Mouse (Mus musculus) erythroblast, embryonic 14.5 days (primary cell): ENCODE measurements around the gene Dennd1a. TPM values are rescaled to one million over a fixed set of nuclear protein-coding genes. Genes with fewer than 3 reads are reported as not detected.

Experiments
- H3K27me3 ChIP-seq: 2 replicates; pipeline ENCODE4 v1.6.1; 2012; ENCODE audit warnings: inconsistent platforms; ENCODE audit not compliant: control insufficient read depth
- H3K36me3 ChIP-seq: 2 replicates; pipeline ENCODE4 v1.6.1; 2012; ENCODE audit warnings: mild to moderate bottlenecking, inconsistent platforms; ENCODE audit not compliant: control insufficient read depth
- H3K4me1 ChIP-seq: 2 replicates; pipeline ENCODE4 v1.6.1; 2012; ENCODE audit warnings: inconsistent platforms; ENCODE audit not compliant: control insufficient read depth
- H3K4me3 ChIP-seq: replicated peaks from 2 replicates; pipeline ENCODE3; 2012; ENCODE audit warnings: moderate library complexity, mild to moderate bottlenecking, inconsistent platforms
- H3K9me3 ChIP-seq: 2 replicates; pipeline ENCODE4 v1.6.1; 2012; ENCODE audit warnings: low read length, inconsistent platforms, mixed read lengths; ENCODE audit not compliant: control insufficient read depth
- GATA1 ChIP-seq: IDR thresholded peaks from 2 replicates; pipeline ENCODE4 v1.6.1; 2012; ENCODE audit warnings: low read length, inconsistent platforms, mixed read lengths
- TAL1 ChIP-seq: IDR thresholded peaks from 3 replicates; pipeline ENCODE4 v1.6.1; 2012; ENCODE audit warnings: low read length, inconsistent platforms, mixed read lengths
- polyA plus RNA-seq: library from polyadenylated mRNA; stranded (reverse); fragments of >175 nt; gene quantifications from 2 replicates; pipeline ENCODE4 v1.2.3, GENCODE M21; 2012

Dennd1a gene
- polyA plus RNA-seq, 1 experiment, result 10.7 TPM

DNA sequence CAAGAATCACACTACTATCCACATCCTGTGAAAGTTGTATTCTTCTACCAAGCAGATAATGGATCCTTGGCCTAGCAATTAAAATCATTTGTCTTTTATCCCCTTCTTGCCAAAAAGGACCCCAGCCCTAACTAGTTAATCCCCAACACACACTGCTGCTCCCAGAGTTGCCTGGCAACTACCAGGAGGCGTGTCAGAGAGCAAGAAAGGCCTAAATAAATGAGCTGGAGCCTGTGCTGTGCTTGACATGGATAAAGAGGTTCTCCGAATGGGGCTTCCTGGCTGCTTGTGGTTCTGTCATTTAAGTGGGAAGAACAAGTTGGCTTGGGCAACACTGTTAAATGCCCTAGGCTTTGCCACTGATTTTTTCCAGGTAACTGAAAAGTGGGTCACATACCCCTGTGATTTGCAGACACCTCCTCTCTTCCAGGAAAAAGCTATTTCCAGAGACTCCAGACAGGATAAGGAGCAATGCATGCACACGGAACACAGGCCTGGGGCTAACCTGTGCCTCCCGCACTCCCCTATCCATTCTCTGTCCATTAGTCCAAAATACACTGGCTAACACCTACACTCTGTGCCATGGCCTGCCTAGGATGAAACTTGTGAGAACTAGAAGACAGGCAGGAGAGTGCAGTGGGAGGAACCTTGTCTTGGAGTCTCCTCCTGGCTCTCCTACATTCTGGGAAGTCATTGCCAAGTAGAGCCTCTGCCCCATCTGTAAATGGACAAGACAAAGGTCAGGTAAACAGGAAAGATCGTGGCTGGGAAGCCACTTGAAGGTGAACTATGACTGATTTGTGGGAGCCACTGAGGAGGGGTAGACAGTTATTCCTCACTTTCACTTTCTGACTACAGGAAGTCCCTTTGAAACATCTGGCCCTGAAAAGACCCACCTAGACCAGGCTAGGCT lies 355.9 kb downstream of the Dennd1a start:
- no peak overlapping the region for H3K4me3 ChIP-seq
- H3K36me3 ChIP-seq, result peaks cover 23% of the 10 kb centered on the region

DNA sequence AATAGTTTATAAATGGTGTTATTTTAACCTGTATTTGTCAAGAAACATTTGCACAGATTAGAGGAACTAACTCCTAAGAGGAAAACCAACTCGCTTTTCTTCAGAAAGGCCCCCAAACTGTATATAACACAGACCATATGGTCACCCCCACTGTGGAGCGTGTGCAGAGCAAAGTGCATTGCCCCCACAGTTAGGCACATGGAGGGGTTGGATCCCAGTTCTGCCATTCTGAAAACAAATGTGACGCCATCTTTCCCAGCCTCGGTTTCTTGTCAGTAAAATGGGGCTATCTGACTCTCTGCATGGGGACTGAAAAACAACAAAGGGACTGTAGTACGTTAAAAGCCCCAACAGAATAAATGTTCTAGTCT lies 361.1 kb downstream of the Dennd1a start:
- TF ChIP-seq GATA1 (no peak), TAL1 (no peak)
- peaks cover 3% of the 10 kb centered on the region; the same call in 1 of the 2 replicates for H3K36me3 ChIP-seq
- no peaks in the 10 kb centered on the region for H3K4me1 ChIP-seq
- no peaks in the 10 kb centered on the region for H3K27me3 ChIP-seq
- no peaks in the 10 kb centered on the region for H3K9me3 ChIP-seq
- H3K4me3 ChIP-seq, result no peak overlapping the region

More for the DNA sequence above, 355.9 kb downstream of the Dennd1a start:
- no peaks in the 10 kb centered on the region for H3K9me3 ChIP-seq
- TF ChIP-seq GATA1, result no peak
- no peak for TF ChIP-seq TAL1
- no peaks in the 10 kb centered on the region for H3K4me1 ChIP-seq
- H3K27me3 ChIP-seq, result no peaks in the 10 kb centered on the region

DNA sequence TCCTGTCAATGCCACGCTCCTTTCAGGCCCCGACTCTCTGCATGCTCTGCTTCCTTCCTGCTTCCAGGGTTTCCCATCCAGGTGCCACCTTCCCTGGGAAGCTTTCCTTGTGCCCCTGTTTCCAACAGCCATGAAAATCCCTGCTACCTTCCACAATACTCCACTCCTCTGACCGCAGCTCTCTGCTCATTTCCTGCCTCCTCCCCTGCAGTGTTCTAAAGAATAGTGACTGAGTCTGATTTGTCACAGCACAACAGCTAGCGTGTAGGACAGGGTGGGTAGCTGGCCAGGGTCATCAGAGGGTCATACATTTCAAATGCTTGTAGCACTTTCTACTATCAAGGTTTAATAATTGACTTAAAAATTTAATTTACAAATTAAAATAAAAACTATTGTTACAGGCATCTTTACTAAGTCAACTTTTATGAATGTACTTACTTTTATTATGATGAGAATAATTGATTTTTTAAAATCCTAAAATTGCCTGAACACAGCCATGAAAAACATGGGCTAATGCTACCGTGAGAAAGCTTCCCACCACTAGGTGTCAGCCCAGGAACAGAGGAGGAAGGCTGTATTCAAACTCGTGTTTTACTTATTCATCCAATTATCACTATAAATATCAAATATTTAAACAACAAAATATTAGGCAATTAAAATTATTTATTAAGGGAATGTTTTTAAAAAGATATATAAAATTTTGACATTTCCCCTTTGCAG lies 361.6 kb downstream of the Dennd1a start:
- Histone ChIP-seq H3K27me3 (no peaks in the 10 kb centered on the region), H3K36me3 (peaks cover 2% of the 10 kb centered on the region; the same call in 1 of the 2 replicates), H3K4me3 (no peak overlapping the region)

DNA sequence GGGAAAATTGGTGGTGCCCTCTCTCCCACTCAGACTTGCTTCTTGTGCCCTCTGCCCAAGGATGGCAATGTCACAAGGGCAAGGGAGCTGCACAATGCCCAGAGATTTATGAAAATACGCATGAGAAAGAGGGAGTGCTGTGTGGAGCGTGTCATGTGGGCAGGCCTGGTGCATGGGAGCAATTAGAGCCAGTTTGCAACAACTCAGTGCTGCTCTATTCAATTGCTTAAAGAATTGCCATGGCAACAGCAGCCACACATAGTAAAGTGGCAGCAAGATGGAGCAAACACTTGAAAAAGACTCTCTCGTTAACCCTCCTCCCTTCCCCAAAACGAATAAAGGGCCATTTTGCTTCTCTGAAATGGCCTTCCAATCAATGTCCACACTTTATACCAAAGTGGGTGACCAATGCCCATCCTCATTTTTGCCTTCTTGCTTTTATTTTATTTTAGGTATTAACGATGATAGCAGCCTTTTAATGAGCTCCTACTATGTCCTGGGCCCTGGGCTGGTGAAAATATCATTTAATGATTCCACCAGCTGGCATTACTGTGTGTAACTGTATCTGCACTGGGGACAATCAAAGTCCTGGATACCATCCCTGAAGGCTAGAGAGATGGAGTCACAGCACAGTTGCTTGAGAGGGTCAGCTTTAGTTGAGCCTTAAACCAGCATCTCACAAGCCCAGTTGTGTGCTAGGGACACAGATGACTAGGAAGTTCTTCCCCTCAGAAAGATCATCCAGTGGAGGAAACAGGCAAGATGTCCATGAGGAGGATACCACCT lies 378.3 kb downstream of the Dennd1a start:
- no peaks in the 10 kb centered on the region for H3K27me3 ChIP-seq
- H3K4me3 ChIP-seq, result no peak overlapping the region
- H3K36me3 ChIP-seq, result no peaks in the 10 kb centered on the region
- no peaks in the 10 kb centered on the region for H3K4me1 ChIP-seq
- TF ChIP-seq TAL1 (no peak), GATA1 (no peak)
- H3K9me3 ChIP-seq, result no peaks in the 10 kb centered on the region

More for the DNA sequence above, 361.6 kb downstream of the Dennd1a start:
- H3K9me3 ChIP-seq, result no peaks in the 10 kb centered on the region
- TF ChIP-seq GATA1 (no peak), TAL1 (no peak)
- no peaks in the 10 kb centered on the region for H3K4me1 ChIP-seq

DNA sequence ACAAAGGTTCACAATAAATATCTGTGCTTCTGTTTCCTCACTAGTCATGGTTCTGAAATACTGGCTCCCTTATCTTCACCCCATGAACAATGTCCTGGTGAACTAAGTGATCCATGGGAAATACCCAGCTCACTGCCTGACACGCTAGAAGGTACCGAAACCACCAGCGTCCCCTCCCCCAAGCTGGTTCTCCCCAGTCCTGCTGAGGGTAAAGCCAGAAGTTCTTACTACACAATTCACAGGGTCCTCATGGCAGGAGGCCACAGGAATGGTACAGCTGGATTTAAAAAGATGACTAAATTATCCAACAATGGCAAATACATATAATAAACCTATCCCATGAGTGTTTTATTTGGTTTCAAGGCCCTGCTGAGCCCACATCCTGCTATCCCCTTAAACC lies 378.9 kb downstream of the Dennd1a start:
- no peaks in the 10 kb centered on the region for H3K36me3 ChIP-seq
- no peaks in the 10 kb centered on the region for H3K27me3 ChIP-seq
- H3K4me3 ChIP-seq, result no peak overlapping the region
- TF ChIP-seq TAL1 (no peak), GATA1 (no peak)
- H3K4me1 ChIP-seq, result no peaks in the 10 kb centered on the region
- no peaks in the 10 kb centered on the region for H3K9me3 ChIP-seq

DNA sequence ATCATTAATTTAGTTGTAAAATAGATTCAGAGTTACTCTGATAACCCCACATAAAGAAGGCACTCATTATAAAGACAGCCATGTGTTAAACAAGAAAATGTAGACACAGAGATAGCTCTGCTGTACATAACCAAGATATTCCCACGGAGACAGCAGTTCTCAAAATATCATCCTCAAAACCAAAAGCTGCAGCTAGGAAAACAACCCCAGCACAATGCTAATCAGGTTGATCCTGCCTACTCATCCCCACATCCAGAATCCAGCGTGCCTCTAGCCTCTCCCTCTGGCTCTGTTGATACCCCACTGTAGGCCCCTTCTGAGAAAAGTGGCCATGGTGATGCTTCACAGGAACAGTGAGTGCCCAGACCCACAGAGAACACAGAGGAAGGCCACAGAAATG lies 380.9 kb downstream of the Dennd1a start:
- no peak overlapping the region for H3K4me3 ChIP-seq
- no peaks in the 10 kb centered on the region for H3K27me3 ChIP-seq
- TF ChIP-seq TAL1 (no peak), GATA1 (no peak)
- H3K36me3 ChIP-seq, result no peaks in the 10 kb centered on the region; the same call in 1 of the 2 replicates
- H3K9me3 ChIP-seq, result no peaks in the 10 kb centered on the region
- H3K4me1 ChIP-seq, result no peaks in the 10 kb centered on the region

DNA sequence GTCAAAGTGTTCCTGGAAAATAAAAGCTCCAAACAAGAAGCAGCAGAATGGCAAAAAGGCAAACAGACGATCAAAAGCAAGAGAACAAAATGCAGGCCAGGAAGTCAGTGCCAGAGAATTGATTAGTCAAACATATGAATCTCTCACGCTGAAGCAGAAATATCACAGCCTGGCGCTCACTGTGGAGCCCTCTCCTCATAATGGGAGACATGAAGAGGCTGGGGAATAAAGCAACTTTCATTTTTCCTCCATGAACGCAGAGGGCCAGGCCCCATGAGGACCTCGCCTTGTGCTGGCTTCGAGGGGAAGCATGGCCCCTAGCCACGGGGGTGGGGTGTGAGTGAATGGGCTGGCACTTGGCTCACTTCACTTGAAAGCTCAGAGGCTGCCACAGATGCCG lies 383.9 kb downstream of the Dennd1a start:
- H3K4me1 ChIP-seq, result no peaks in the 10 kb centered on the region
- H3K36me3 ChIP-seq, result no peaks in the 10 kb centered on the region; the same call in 1 of the 2 replicates
- H3K4me3 ChIP-seq, result no peak overlapping the region
- no peak for TF ChIP-seq TAL1
- TF ChIP-seq GATA1, result no peak
- no peaks in the 10 kb centered on the region for H3K9me3 ChIP-seq
- no peaks in the 10 kb centered on the region for H3K27me3 ChIP-seq

DNA sequence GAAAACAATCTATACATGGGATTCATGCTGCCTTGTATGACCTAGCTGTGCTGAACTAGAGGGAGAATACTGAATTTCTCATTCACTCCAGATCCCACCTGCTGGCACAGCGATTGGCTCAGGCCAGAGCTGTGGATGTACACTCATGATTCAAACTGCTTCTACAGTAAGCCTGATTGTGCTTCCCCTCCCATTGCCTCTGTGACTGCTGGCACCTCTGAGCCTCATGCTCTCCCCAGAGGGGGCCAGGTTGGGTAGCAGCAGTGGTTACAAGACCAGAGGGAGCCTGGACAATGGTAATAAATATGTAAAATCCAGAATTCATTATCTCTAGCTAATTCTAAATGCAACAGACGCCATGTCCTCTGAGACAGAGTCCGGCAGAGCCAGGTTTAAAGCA lies 404.0 kb downstream of the Dennd1a start:
- H3K9me3 ChIP-seq, result no peaks in the 10 kb centered on the region
- no peaks in the 10 kb centered on the region for H3K27me3 ChIP-seq
- TF ChIP-seq GATA1, result no peak
- no peaks in the 10 kb centered on the region for H3K4me1 ChIP-seq
- no peak overlapping the region for H3K4me3 ChIP-seq
- no peaks in the 10 kb centered on the region for H3K36me3 ChIP-seq
